Mouse (Mus musculus) testis, adult 2 months (tissue): ENCODE results near the gene Ndufs8. TPM values are rescaled to one million over a fixed set of nuclear protein-coding genes. Genes with fewer than 3 reads are reported as not detected.

Source experiments
- H3K27ac ChIP-seq: fragments of 200-500 bp; 2 replicates; pipeline ENCODE4 v1.5.1; 2012; ENCODE audit warnings: low read depth, low read length; ENCODE audit not compliant: control insufficient read depth, insufficient read depth
- H3K27me3 ChIP-seq: fragments of 200-500 bp; 2 replicates; pipeline ENCODE4 v1.6.1; 2012; ENCODE audit warnings: mild to moderate bottlenecking, low read length, moderate library complexity; ENCODE audit not compliant: control insufficient read depth, insufficient read depth
- H3K36me3 ChIP-seq: fragments of 200-500 bp; 2 replicates; pipeline ENCODE4 v1.6.1; 2012; ENCODE audit warnings: mild to moderate bottlenecking, low read length; ENCODE audit not compliant: control insufficient read depth, insufficient read depth
- H3K4me1 ChIP-seq: fragments of 200-500 bp; 2 replicates; pipeline ENCODE4 v1.6.1; 2012; ENCODE audit warnings: low read length; ENCODE audit not compliant: control insufficient read depth, insufficient read depth
- H3K4me3 ChIP-seq: fragments of 200-500 bp; 2 replicates; pipeline ENCODE4 v1.5.1; 2012; ENCODE audit warnings: low read depth, mild to moderate bottlenecking, low read length, moderate library complexity, mixed read lengths; ENCODE audit not compliant: control insufficient read depth
- CTCF ChIP-seq: fragments of 200-500 bp; IDR thresholded peaks from 2 replicates; pipeline ENCODE4 v1.5.1; 2012; ENCODE audit warnings: low read depth, mild to moderate bottlenecking, inconsistent platforms, low read length, moderate library complexity; ENCODE audit not compliant: control insufficient read depth, insufficient read depth, insufficient replicate concordance
- POLR2A ChIP-seq: fragments of 200-500 bp; IDR thresholded peaks from 2 replicates; pipeline ENCODE4 v1.6.1; 2012; ENCODE audit warnings: low read depth, mild to moderate bottlenecking, inconsistent platforms, low read length, moderate library complexity; ENCODE audit not compliant: control insufficient read depth
- polyA plus RNA-seq: library from polyadenylated mRNA; depleted of rRNA; stranded (reverse); fragments of >200 nt; gene quantifications from 2 replicates; pipeline ENCODE4 v1.2.3, GENCODE M21; 2012

Ndufs8 gene
- polyA plus RNA-seq, 1 experiment, result 69.9 TPM

- TF ChIP-seq CTCF (no peak), POLR2A (no peak)
- peaks cover 2% of the 10 kb centered on the region for H3K36me3 ChIP-seq
- H3K4me1 ChIP-seq, result no peaks in the 10 kb centered on the region
- H3K27ac ChIP-seq, result no peak overlapping the region
- no peaks in the 10 kb centered on the region for H3K27me3 ChIP-seq
- H3K4me3 ChIP-seq, result no peak overlapping the region
Observed at GRCm38 (mm10) chr19:3893545-3894116, 18.9 kb downstream of the Ndufs8 start.

GRCm38 (mm10) chr19:3890181-3890580, 22.4 kb downstream of the Ndufs8 start:
- H3K27ac ChIP-seq, result no peak overlapping the region
- H3K4me3 ChIP-seq, result no peak overlapping the region
- H3K4me1 ChIP-seq, result no peaks in the 10 kb centered on the region
- no peaks in the 10 kb centered on the region for H3K27me3 ChIP-seq
- TF ChIP-seq CTCF (no peak), POLR2A (no peak)
- peaks cover 5% of the 10 kb centered on the region for H3K36me3 ChIP-seq

- Histone ChIP-seq H3K27ac (no peak overlapping the region), H3K4me3 (no peak overlapping the region), H3K27me3 (no peaks in the 10 kb centered on the region), H3K4me1 (no peaks in the 10 kb centered on the region), H3K36me3 (peaks cover 5% of the 10 kb centered on the region)
- TF ChIP-seq POLR2A, result no peak
- no peak for TF ChIP-seq CTCF
Observed at GRCm38 (mm10) chr19:3889096-3889495, 23.5 kb downstream of the Ndufs8 start.

DNA sequence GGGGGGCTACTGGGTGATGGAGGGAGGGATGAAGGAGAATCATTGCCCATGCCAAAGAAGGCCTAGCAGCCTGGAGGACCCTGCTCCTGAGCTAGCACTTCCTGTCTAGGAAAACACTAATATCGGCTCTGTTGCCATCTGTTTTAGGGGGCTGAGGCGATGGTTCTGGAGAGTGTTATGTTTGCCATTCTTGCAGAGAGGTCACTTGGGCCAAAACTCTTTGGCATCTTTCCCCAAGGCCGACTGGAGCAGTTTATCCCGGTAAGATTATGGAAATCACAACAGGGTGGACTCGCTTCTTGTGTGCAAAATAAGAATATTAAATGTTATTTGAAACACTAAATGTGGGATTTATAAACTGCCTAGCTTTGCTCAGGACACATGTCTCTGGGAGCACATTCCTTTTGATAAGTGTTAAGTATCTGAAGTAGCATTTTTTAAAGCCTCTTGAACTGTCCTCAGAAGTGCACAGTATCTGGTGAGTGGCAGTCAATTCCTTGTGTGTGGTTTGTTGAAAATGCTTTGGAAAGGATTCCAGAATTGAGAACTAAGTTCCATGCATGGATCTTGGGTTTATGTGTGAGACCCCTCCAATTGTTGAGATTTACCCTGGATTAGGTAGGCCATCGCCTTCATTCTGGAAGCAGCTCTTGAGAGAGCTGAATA, 28.1 kb downstream of the Ndufs8 start:
- Histone ChIP-seq H3K27me3 (no peaks in the 10 kb centered on the region), H3K27ac (no peak overlapping the region), H3K4me1 (no peaks in the 10 kb centered on the region), H3K4me3 (no peak overlapping the region), H3K36me3 (peaks cover 2% of the 10 kb centered on the region)
- no peak for TF ChIP-seq POLR2A
- TF ChIP-seq CTCF, result no peak

DNA sequence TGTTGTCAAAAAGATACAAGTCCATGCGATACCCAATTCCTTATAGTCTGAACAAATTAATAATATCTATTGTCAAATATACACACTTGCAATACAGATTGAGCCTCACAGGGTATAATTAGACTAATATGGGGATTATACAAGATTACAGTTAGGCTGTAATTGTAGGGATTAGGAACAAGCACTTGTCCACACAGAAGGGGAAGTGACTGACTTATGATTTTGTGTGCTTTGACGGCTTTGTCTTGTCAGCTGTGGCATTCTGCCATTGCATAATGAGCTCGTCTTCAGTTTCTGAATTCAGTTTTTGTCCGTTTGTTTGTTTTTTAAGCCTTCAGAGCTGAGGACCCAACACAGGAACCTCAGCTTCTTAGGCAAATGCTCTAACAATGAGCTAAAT, 30.4 kb downstream of the Ndufs8 start:
- Histone ChIP-seq H3K4me1 (no peaks in the 10 kb centered on the region), H3K36me3 (no peaks in the 10 kb centered on the region; the same call in none of the 2 replicates), H3K27ac (no peak overlapping the region; the same call in 1 of the 2 replicates), H3K27me3 (no peaks in the 10 kb centered on the region), H3K4me3 (no peak overlapping the region)
- TF ChIP-seq CTCF (no peak), POLR2A (no peak)

DNA sequence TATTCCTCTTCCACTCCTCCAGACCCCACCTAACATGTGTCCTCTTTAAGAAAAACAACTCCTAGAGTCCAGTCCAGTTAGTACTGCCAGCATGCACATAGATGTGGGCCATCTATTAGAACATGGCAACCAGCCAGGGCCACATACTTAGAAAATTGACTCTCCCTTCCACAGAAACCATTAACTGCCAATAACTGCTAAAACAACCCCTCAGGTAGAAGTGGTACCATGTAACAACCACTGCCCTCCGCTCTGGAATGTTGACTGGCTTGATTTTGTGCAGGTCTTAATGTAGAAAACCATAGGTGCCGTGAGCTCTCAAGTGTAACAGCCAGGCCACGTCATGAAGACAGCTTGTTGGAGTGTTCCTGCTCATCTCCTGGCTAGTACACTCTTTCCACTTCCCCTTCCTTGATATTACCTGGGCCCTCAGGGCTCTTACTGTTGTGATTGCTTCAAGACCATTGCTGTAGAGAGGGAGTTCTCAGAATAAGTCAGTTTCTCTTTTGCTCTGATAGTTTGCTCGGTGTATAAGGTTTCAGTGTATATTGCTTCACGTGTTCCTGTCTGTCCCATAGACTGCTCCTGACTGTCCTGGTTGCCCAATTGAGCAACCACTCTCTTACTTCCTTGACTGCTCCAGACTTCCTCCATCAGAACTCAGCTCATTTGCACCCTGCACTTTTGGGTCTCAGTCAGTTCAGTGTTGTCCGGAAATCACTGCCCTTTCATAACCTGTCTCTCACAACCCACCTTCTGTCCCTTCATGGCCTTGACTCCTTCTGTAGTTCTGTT, 32.3 kb downstream of the Ndufs8 start:
- TF ChIP-seq POLR2A (no peak), CTCF (no peak)
- no peaks in the 10 kb centered on the region for H3K4me1 ChIP-seq
- no peaks in the 10 kb centered on the region; the same call in 1 of the 2 replicates for H3K36me3 ChIP-seq
- H3K4me3 ChIP-seq, result no peak overlapping the region
- H3K27ac ChIP-seq, result no peak overlapping the region
- no peaks in the 10 kb centered on the region for H3K27me3 ChIP-seq

DNA sequence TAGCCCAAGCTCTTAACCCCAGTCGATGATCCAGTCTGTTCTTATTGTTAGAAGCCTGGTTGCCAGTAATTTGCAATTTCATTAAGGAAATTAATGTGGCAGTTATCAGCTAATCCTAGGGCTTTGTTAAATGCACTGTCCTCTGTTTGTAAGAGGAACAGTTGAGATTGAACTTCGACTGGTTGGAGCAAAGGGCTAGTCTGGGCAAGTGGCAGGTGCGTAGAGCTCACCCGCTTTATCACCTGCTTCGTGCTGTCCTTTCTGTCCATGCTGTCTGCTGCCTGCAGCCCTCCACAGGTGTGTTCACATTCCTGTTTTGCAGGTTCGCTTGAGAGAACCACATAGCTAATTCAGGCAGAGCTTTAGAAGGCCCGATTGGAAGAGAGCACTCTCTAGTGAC, 37.5 kb downstream of the Ndufs8 start:
- no peaks in the 10 kb centered on the region for H3K27me3 ChIP-seq
- H3K27ac ChIP-seq, result no peak overlapping the region
- H3K4me1 ChIP-seq, result no peaks in the 10 kb centered on the region
- H3K36me3 ChIP-seq, result no peaks in the 10 kb centered on the region
- no peak for TF ChIP-seq CTCF
- no peak for TF ChIP-seq POLR2A
- H3K4me3 ChIP-seq, result no peak overlapping the region
